Mouse (Mus musculus) left cerebral cortex, postnatal 25 days (tissue): ENCODE measurements around the gene Krt17. TPM values are rescaled to one million over a fixed set of nuclear protein-coding genes. Genes with fewer than 3 reads are reported as not detected.
"Not testable (repeated sequence)": the region's sequence is repeated elsewhere in the genome, so short reads cannot be mapped to it uniquely, and the experiment has no call there.

Experiments used
- DNase-seq, 2 experiments: peaks; one replicate each; pipeline ENCODE4 v3.0.0; 2022; ENCODE audit warnings: low spot score in 2 of 2, mixed read lengths in 1 of 2
- intact Hi-C: fragments of 180-260 bp; cut with DNase I; formaldehyde crosslinking; loops from one replicate; pipeline ENCODE4 v1.15.1; 2025
- total RNA-seq, 2 experiments: library from RNA; stranded (reverse); gene quantifications; 2 replicates each; pipeline ENCODE4 v1.2.3; 2021

Krt17 gene
- under 1 TPM in 1 of 2 experiments, not detected in 1; 0.30 TPM for total RNA-seq

DNA sequence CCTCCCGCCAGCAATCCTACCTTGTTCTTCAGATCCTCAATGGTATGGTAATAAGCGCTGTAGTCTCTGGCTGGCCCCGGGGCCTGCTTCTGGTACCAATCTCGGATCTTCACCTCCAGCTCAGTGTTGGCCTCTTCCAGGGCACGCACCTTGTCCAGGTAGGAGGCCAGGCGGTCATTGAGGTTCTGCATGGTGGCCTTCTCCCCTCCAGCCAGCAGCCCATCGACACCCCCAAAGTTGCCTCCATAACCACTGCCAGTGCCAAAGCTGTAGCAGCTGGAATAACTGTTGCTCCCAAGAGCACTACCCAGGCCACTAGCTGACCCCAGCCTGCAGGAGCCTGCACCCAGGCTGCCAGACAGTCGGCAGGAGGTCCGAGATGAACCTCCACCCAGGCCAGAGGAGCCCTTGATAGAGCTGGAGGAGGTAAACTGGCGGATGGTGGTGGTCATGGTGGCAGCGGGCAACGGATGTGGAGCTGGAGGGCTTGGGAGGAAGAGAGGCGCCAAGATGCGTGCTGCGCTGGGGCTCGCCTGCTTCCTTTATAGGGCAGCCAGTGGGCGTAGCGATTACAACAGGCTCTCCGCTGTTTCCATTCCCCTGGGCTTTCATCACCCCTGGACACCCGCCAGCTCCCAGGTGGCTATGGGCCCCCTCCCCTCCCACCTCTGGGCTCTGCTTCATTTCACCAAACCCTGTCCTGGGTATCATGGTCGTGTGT lies at the start of gene Krt17:
Gene Krt17 (minus strand): TSS at position 516 of the 721 bp plus-strand sequence.
- intact Hi-C loops: no loop called here
- no peak for DNase-seq

DNA sequence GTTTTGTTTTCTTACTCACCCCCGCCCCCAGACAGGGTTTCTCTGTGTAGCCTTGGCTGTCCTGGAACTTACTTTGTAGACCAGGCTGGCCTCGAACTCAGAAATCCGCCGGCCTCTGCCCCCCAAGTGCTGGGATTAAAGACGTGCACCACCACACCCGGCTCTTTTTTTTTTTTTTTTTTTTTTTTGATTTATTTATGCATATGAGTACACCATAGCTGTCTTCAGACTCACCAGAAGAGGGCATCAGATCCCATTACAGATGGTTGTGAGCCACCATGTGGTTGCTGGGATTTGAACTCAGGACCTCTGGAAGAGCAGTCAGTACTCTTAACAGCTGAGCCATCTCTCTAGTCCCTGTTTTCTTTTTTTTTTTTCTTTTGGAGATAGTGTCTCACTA lies 47.8 kb upstream of the Krt17 start:
- not testable (repeated sequence) for DNase-seq
- intact Hi-C loops: loop anchor here (10.0 kb wide), 1 partner anchor 1324 kb away; the partner anchor contains the start of gene Gjd3

DNA sequence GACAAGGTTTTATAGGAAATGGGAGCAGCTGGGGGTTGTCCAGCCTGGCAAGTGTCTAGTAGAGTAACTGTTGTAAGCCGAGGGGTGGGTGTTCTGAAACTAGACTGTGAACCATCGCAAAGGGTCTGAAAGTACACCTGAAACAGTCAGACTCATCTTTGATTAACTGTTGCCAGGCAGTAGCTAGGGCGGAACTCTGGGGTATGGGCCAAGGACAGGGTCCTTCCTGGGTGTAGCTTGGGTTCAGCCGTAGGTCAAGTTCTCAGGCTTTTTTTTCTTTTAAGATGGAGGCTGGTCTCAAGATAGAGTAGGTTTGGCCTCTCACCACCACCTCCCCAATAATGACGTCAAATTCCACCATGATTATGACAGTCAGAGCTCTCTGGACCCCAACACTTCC lies 47.1 kb upstream of the Krt17 start:
- intact Hi-C loops: loop anchor here (10.0 kb wide), 1 partner anchor 1323 kb away; the partner anchor contains the start of gene Gjd3
- no peak for DNase-seq

DNA sequence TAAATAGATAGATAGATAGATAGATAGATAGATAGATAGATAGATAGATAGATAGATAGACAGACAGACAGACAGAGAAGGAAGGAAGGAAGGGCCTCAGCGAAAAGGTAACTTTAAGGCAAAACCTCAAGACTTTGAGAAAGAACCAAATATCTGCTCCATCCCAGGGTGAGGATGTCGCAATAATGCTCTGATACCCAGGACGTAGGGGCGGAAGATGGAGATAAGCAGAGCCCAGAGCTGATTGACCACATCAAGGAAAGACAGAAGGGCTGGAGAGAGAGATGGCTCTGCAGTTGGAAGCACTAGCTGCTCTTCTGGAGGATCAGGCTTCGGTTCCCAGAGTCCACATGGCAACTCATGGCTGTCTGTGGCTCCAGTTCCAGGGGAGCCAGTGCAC lies 40.5 kb upstream of the Krt17 start:
- intact Hi-C loops: loop anchor here (10.0 kb wide), 1 partner anchor 1316 kb away; the partner anchor contains the start of gene Gjd3
- no peak for DNase-seq

DNA sequence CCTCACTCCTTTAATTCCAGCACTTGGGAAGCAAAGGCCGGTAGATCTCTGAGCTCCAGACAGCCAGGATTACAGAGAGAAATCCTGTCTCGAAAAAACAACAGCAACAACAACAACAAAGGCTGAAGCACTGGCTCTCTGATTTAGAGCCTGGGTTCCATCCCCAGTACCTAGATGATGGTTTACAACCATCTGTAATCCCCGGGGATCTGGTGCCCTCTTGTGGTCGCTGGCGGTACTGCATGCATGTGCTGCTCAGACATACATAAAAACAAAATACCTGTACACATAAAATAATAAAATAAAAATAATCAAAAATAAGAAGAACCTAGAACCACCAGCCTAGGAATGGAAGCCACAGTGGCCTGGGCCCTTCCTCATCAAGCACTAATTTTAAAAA lies 39.5 kb upstream of the Krt17 start:
- peak; percentile 37 to 48 for DNase-seq
- intact Hi-C loops: loop anchor here (10.0 kb wide), 1 partner anchor 1315 kb away; the partner anchor contains the start of gene Gjd3

DNA sequence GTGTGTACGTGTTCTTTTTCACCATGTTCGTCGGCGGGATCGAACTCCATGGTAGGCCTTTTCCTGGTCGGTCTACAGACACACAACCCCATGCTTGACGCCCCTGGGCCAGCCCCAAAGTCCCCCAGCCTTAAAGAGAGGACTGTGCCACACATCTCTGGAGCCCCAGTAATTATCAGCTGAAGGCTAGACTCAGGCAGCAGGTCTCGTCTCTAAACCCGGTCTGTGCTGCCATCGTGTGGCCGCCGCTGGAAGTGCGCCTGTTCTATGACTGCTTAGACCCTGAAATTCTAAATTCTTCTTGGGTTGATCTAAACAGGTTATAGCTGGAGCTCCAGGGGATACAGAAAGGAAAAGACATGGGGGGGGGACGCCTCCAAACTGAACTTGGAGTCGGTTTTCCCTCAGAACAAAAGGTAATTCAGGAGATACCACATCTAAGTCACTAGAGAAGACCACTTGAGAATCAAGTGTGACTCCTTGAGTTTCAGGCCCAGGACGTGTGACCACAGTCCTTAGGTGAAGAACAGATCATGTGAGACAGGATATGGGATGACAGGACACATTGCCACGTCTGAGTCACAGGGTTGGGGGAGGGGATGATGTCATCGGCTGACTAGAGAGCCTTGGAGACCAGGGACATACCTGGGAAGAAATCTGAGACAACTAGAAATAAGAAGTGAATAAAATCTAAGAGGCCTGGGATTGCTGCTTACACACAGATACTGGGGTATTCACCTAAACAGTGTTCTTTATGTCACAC lies 37.6 kb upstream of the Krt17 start:
- intact Hi-C loops: loop anchor here (2.0 to 5.0 kb wide), 3 partner anchors 131 to 988 kb away; no protein-coding TSS in a partner anchor
- peak; percentile 80 to 86 for DNase-seq

DNA sequence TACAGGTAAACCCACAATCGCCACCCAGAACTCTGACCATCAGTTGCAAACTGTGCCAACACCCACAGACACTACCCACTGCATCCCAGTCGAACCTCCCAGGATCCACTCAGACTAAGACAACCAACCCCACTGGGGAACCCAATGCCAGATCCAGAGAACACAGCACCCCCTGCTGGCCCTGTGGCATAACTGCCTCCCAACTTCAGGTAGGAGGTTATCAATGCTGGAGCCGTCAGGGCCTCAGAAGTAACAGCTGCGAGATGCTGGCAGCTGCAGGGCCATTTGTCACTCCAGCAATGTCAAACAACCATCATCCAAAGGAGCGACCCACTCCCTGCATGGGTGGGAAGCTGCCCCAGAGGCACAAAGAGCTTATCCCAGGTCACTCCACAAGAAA lies 37.0 kb upstream of the Krt17 start:
- intact Hi-C loops: loop anchor here (2.0 to 5.0 kb wide), 4 partner anchors 130 to 987 kb away; no protein-coding TSS in a partner anchor
- DNase-seq: no peak

DNA sequence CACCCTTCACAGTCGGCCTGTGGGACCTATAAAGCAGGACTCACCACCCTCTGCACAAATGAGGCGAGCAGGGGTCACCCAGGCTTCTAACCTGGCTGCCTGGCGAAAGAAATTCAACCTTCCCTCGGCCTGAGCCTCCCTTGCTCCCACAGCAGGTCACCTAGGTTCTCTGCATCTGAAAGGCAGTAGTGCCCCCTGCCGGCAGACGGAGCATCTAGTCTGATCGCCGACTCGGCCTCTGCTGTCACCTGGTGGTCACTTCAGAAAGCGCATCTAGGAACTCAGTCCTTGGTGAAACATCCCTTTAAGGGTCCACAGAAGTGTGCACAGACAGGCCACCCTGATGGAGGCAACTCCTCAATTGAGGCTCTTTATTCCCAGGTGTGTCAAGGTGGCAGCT lies 34.5 kb upstream of the Krt17 start:
- intact Hi-C loops: loop anchor here (1.0 to 5.0 kb wide), 3 partner anchors 128 to 883 kb away; no protein-coding TSS in a partner anchor
- DNase-seq: peak; percentile 66 to 75

DNA sequence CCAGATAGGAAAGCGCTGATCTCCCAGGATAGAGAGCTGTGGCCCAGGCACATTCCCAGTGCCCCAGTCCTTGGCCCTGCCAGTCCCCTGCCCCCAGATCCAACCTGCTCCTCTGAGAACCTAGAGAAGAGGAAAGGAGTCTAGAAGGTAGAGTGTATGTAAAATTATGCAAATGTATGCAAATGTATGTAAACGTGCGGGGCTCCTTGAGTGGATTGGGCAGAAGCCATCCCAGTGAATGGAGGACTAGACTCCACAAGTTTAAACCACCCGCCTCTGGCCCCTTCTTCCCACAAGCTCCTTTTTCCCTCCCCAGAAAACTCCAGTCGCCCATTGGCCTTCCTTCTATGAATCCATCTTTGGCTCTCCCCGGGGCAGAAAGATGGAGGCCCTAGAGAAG lies 32.1 kb upstream of the Krt17 start:
- intact Hi-C loops: no loop called here
- DNase-seq: no peak

DNA sequence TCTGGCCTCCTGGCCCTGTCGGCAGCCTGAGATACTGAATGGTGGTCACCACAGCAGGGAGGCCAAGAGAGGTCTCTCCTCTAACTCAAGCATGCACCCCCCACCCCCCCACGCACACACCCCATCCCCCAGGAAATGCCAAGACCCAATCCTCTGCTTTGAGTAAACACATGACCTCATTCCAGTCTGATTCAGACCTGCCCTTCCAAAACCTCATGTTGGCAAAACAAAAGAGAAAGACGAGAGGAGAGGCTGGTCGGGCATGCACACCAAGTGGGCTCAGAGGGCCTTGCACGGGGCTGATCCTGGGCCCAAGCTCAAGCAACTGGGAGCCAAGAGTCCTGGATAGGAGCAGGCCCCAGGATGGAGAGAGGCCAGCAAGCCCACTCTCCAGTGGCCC lies 29.4 kb upstream of the Krt17 start:
- intact Hi-C loops: no loop called here
- DNase-seq: no peak

DNA sequence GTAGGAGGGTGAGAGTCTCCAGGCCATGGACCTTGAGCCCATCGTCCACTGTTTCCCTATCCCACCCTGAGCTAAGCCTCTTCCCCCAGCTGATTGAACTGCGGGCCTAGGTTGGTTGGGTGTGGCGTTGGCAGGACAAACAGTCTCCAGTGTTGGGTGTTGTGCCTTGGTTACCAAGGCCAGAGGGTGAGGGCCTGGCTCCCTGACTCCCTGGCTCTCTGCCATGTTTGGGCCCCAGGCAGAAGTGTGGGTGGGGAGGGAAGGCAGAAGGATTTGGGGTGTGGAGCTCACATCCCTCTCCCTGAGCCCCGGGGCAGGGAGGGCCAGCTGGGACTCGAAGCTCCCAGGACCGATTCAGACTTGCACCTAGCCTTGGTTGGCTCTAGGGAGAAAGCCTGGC lies 28.1 kb upstream of the Krt17 start:
- intact Hi-C loops: loop anchor here (10.0 kb wide), 1 partner anchor 284 kb away; no protein-coding TSS in a partner anchor
- DNase-seq: no peak

DNA sequence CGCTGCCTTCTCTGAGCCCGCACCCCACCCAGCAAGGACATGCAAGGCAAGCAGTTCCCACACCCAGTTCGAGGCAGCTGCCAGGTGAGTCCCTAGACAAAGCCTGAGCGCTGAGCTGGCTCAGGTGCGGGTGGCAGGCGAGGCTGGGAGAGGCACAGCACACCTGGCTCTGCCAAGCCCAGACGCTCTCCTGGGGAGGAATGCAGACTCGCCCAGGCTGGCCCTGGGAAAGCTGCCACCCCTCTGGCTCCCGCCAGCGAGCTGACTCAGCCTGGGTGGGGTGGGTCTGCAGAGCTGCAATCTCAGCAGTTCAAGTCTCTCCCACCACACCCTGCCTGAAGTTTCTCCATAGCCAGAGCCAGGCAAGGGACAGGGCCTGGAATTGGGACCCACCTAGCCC lies 26.2 kb upstream of the Krt17 start:
- intact Hi-C loops: loop anchor here (10.0 kb wide), 1 partner anchor 282 kb away; no protein-coding TSS in a partner anchor
- DNase-seq: no peak

DNA sequence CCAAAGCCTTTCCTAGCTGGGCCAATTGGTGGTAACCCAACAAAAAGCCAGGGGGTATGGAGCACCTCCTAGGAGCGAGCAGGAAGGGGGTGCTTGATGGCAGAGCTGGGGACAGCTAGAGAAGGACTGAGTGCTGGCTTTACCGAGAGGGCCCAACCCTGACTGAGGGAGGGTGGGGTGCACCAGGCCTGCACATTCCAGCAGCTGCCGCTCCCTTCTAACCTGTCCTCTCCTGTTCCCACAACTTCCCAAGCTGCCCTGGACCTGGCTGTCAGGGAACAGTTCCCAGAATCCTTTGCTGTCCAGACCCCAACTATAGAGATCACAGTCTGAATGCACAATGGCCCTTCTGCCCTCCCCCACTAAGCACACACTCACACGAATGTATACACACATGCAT lies 24.2 kb upstream of the Krt17 start:
- intact Hi-C loops: loop anchor here (5.0 to 10.0 kb wide), 2 partner anchors 280 to 903 kb away; no protein-coding TSS in a partner anchor
- DNase-seq: no peak

DNA sequence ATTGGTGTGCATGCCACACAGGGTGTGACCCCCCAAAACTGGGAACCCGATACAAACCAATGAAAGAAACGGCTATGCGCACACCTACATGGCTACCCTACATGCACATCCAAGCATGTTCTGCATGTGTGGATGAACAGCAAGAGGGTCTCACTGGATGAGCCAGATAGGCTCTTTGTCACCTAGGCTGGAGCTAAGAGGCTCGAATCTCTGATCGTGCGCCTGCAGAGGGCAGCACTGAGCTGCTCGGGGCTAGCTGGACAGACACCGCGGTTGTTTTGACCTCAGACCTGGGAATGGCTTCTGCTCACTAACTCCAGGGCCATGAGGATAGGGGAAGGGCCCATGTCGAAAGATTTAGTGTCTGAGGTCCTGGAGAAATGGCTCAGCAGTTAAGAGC lies 21.7 kb upstream of the Krt17 start:
- intact Hi-C loops: loop anchor here (1.0 to 10.0 kb wide), 5 partner anchors 82 to 900 kb away; no protein-coding TSS in a partner anchor
- peak; percentile 44 to 53 for DNase-seq

DNA sequence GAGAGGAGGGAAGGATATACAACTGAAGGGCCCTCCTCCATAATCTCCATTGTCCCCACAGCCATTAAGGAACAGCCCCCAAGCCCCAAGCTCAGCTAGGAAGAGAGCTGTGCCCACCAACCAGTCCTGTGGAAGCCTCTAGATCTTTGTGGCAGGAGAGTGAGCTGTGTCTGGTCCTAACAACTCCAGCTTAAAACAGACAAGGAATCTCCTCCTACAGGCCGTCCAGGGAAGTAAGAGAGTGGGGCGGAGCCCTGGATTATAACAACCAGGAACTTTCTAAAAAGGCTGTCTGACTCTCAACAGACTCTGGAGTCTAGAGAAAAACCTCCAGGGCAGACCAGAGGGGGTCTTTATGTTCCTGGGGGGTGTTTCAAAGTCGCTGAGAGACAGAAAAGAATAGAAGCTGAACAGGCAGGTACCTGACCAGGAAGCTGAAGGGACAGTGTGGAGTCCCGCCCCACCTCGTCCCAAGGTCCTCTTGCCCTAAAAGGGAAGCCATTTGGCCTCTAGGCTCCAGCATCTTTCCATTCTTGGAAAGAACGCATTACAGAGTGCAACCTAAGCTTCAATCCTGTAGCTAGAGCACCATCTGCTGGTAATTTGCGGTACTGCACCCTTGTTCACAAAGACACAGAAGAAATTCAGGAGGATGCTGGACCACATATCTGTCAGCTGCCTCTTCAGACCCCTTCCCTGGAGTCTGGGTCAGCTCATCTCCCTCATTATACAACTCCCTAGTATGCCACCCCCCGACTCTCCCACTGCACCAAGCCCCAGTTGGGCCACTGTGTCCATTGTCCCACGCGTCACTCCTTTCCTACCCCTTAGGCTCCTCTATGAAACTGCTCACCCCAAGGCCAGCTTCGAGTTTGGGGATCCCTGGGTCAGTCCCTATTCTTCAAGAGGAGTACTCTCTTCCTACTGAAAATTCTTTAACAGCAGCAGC lies 21.0 kb upstream of the Krt17 start:
- intact Hi-C loops: loop anchor here (1.0 to 10.0 kb wide), 5 partner anchors 82 to 900 kb away; no protein-coding TSS in a partner anchor
- DNase-seq: peak; percentile 85 to 88

DNA sequence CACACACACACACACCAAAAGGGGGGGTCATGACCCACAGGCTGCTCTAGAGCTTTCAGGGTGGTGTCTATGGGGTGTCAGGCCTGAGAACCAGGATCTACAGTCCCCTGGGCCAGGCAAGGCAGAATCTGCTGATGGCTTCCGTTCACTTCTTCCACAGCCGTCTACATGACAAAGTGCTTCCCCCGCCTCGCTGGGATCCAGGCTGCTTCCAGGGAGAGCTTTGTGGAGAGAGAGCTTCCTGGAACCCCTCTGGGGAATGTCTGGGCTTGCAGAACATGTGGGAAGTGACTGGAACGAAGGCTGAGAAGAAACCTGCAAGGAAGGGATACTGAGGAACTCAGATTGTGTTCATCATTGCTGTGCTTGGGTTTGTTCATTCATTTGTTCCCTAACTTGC lies 17.9 kb upstream of the Krt17 start:
- DNase-seq: no peak
- intact Hi-C loops: no loop called here

DNA sequence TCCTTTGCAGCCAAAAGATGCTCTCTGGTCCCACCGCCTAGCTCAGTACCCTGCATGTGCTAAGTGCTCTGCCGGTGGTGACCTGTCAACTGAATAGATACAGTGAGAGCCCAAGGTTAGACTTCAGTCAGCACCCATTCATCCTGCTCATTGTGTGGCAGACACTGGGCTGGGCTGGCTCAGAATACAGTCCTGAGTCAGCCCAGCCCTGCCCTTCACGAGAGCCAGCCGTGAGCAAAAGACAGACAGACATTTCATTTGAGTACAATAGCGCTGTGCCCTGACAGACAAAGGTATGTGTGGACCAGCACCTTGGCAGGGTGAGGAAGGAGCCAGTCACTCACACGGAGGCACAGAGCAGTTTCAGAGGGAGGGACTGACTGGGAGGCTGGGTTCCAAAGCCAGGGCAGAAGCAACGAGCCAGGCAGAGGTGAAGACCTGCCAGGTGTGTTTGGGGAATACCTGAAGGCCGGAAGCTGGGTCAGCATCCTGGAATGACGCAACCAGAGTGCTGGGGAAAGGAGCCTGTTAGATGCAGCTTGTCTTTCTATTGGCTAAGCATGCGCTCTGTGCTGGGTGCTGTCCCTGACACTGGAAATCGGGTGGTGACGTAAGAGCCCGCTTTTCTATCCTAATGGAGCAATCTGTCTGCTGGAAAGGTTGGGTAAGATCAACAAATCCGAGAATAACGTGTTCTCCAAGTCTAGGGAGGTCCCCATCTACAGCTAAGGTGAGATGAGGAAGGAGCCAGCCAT lies 17.1 kb upstream of the Krt17 start:
- intact Hi-C loops: no loop called here
- no peak for DNase-seq

DNA sequence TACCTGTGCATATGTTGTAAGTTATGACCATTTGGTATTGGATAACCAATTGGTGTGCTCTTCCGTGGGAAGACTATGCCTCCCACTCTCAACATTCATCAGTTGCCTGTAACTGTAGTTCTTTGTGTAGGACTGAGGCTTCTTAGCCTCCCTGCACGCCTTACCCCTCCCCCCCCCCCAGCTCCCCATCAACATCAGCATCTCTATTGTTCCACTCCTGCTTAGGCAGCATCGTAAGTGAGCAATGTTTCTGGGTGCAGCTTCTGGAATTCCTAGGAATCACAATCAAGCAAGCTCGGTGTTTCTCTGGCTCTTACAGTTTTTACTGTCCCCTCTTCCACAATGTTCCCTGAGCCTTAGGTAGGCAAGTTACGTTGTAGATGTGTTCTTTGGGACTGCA lies 14.6 kb upstream of the Krt17 start:
- DNase-seq: no peak
- intact Hi-C loops: no loop called here
